Mouse (Mus musculus) brown adipose tissue, adult 24 weeks (tissue): Measurements from ENCODE around the gene Olfml2a. TPM values are rescaled to one million over a fixed set of nuclear protein-coding genes. Genes with fewer than 3 reads are reported as not detected.
A peak's percentile ranks its signal among the peaks of the same experiment; 100 is the strongest.

Experiments used
- H3K27ac ChIP-seq: fragments of 200-500 bp; replicated peaks from 2 replicates; pipeline ENCODE4 v1.5.1; 2012; ENCODE audit warnings: low read depth, mild to moderate bottlenecking, low read length
- H3K4me1 ChIP-seq: fragments of 200-500 bp; 2 replicates; pipeline ENCODE4 v1.6.1; 2012; ENCODE audit warnings: low read length, mixed read lengths; ENCODE audit not compliant: control insufficient read depth, insufficient read depth, insufficient read length
- H3K4me3 ChIP-seq: fragments of 200-500 bp; 2 replicates; pipeline ENCODE4 v1.5.1; 2012; ENCODE audit warnings: low read depth, mild to moderate bottlenecking, low read length, moderate library complexity; ENCODE audit not compliant: insufficient read depth
- polyA plus RNA-seq: library from polyadenylated mRNA; stranded (reverse); fragments of >200 nt; gene quantifications from 2 replicates; pipeline ENCODE4 v1.2.4, GENCODE M21; 2012; ENCODE audit not compliant: missing spikeins, insufficient read depth, insufficient read length

Gene Olfml2a
- polyA plus RNA-seq, 1 experiment: 4.9 TPM

DNA sequence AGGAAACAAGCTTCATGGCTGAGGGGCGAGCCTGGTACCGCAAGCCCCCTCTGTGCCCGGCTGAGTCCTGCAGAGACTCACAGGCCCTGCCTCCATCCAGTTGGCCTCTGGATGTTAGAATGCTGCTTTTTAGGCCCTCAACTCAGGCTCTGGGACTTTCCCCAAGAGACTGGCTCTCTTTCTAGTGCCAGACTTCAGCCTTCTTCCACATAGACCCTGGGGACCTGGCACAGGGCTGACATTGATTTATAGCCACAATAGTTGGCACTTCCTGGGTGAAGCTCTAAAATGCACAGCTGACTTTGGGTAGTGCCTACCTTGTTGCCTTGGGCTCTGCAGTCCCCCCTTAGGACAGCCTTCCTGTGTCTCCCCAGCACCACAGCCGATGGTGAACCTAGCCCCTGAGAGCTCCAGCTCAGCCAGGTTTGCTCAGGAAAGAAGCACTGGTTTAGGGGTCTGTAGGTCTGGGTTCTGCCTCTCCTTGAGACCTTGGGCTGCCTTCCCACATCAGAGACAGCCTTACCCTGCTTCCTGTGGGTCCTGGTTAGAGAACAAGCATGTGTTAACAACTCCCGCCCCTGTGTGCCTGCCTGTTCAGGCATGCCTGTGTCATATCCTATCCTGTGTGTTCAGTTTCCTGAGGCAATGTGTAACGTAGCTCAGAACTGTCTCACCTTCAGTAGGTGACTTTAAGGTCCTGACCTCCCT, 56.2 kb downstream of the Olfml2a start:
- Histone ChIP-seq H3K4me3 (no peak overlapping the region), H3K4me1 (peaks cover 12% of the 10 kb centered on the region), H3K27ac (no peak overlapping the region)

DNA sequence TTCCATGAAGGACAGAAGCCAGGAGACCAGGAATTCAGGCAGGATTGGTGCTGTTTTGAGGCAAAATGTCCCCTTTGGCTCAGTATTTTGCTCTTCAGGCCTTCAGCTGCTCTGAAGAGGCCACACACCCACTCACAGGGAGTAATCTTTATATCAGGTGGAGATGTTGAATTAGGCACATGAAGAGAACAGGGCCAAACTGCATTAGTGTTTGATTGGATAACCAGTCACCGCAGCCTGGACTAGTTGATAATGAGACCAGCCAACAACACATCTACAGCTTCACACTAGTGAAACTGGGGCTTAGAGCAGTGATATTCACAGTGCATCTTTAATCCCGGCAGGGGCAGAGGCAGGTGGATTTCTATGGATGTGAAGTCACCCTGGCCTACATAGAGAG, 57.2 kb downstream of the Olfml2a start:
- peaks cover 12% of the 10 kb centered on the region for H3K4me1 ChIP-seq
- H3K4me3 ChIP-seq: no peak overlapping the region
- no peak overlapping the region for H3K27ac ChIP-seq

DNA sequence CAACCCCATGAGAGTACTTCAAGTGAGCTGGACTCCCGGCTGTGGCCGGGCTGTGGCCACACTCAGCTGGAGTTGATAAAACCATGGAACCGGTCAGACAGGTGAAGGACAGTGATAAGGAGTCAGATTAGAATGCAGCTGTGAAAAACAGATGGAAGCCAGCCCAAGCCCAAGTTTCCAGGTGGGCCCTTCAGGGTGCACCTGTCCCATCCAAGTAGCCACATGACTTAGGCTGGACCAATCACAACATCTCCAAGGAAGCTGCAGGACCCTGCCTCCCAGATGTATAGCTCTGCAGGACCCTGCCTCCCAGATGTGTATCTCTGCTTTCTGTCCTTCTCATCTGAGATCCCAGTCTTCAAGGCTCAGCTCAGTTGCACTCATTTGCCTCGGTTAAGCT, 60.2 kb downstream of the Olfml2a start:
- H3K4me1 ChIP-seq: peaks cover 8% of the 10 kb centered on the region
- no peak overlapping the region for H3K4me3 ChIP-seq
- H3K27ac ChIP-seq: no peak overlapping the region

DNA sequence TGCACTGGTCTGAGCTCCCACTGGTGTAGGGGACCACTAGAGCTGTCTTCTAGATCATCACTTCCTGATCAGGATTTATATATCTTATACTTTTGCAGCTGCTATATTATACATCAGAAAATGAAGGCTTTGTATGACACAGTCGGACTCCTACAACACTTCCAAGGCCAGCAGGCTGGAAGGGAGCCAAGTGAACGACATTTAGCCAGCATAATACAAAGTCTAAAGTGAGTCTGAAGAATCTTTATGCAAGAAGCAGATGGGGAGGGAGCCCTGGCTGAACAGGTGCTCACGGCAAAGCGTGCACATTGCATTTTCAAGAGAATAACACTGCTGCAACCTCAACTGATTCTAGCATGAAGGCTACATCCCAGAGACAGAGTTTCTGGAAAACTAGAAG, 60.7 kb downstream of the Olfml2a start:
- Histone ChIP-seq H3K4me3 (no peak overlapping the region), H3K4me1 (peaks cover 6% of the 10 kb centered on the region), H3K27ac (no peak overlapping the region)

DNA sequence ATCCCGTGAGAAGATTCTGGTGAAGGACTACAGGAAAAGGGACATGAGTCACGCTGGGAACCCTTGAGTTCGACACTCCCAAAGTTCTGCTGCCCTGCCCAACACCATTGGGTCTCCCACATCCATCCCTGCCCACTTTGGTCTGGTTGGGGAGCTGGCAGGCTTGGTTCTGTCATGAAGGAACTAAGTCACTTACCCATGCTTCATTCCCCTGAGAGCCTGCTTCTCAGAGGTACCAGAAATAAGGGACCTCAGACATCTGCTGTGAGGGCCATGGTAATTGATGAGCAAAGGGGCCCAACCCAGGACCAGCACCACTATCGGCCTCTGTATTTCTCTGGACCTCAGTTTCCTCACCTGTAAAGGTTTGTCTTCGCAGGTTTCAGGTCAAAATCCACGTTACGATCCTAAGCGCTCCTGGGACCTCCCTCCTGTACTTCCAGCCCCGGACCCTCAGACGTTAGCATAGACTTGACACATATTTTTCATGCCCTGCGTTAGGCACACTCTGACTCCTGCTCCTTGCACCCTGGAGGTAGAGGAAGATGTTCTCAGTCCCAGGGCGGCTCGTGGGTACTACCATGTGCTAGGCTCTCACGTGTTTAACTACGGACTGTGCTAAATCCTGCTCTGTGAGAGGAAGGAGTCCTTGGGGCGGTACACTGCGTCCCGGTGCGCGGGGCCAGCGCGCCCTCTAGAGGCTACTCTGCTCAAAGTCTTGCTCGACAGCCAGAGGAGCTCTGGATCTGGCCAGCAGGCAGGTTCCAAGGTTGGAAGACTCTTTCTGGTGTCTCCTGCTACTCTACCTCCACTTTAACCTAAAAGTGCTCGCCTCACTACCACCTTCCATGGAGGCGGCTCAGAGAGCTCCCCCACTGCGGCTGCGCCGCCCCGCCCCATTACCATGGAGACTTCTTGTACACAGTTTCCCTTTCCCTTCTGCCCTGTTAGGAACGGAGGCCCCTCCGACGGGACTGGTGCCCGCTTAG, 65.9 kb downstream of the Olfml2a start, which contains the start of gene Wdr38:
Gene Wdr38 (plus strand): TSS at position 91 of the 989 bp plus-strand sequence.
- peak within 1 kb of the TSS; percentile 30; the same call in 1 of the 2 replicates for H3K27ac ChIP-seq
- H3K4me3 ChIP-seq: peak within 1 kb of the TSS; percentile 65
- no peaks in the 10 kb centered on the region for H3K4me1 ChIP-seq

DNA sequence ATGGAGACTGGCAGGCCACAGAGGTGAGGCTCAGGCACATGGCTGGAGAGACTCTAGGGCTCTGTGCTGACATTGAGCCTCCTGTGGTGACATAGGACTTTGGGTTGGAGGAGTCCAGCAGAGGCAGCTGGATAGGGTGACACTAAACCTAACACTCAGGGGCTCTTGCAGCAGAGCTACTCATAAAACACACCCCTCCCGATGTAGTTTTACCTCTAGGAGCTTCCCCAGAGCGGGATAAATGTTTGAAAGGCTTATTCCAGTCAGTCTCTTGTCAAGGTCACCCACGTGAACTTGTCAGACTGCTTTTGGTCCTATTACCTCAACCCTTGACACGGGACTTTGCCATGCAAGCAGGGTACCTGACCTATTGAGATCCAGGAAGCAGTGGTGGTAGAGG, 67.6 kb downstream of the Olfml2a start:
- Histone ChIP-seq H3K4me1 (0 out of 2 replicates have a peak, but pooled peaks cover 4% of the 10 kb centered on the region), H3K27ac (no peak overlapping the region), H3K4me3 (no peak overlapping the region)

DNA sequence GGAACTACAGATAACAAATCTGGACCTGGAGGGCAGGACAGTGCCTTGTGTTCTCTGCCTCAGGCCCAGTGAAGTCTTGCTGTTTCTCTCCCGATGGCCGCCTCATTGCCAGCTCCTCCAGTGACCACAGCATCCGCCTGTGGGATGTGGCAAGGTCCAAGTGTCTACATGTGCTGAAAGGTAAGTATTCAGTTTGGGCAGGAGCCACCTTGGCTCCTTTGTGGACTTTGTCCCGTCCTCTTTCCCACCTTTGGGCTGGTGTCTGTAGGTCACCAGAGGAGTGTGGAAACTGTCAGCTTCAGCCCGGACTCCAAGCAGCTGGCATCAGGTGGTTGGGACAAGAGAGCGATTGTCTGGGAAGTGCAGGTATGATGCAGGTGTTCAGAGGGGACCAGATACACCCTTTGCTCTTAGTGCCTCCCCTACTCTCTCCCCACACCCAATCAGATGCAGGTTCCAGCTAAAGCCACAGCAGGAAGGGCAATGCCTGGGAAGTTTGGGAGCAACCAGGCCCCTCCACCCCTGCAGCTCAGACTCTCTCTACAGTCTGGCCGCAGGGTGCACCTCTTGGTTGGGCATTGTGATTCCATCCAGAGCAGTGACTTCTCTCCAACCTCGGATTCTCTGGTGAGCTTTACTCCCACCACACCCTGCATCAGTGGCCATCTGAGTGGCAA, 68.3 kb downstream of the Olfml2a start:
- Histone ChIP-seq H3K27ac (no peak overlapping the region), H3K4me1 (0 out of 2 replicates have a peak, but pooled peaks cover 4% of the 10 kb centered on the region), H3K4me3 (no peak overlapping the region)

DNA sequence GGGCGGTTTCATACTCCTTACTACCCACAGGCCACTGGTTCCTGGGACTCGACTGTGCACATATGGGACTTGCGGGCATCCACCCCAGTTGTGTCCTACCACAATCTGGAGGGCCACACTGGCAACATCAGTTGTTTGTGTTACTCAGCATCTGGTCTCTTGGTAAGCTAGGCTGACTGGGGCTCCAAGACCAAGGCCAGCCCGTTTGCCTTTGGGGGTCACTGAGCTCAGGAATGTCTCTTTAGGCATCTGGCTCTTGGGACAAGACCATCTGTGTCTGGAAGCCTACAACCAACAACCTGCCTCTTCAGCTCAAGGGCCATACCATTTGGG, 68.8 kb downstream of the Olfml2a start:
- Histone ChIP-seq H3K4me3 (no peak overlapping the region), H3K27ac (no peak overlapping the region), H3K4me1 (0 out of 2 replicates have a peak, but pooled peaks cover 4% of the 10 kb centered on the region)

DNA sequence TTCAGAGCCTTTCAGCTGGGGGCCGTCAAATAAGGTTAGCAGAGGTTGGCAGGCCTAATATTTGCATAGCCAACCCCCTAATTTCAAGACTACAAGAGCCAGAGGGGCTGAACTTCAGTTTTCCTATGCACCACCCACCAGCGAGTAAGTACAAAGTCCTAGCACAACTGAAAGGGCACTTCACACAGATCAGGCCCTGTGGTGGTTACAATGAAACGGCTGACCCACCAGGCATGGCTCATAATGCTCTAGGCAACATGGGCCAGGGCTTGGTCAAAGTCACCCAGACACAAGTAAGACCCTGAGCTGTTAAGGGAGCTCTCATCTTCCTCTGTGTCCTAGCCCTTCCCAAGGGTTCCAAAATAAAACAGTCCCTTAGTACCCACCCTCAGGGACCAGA, 70.1 kb downstream of the Olfml2a start:
- H3K4me3 ChIP-seq: no peak overlapping the region
- no peak overlapping the region for H3K27ac ChIP-seq
- peaks cover 9% of the 10 kb centered on the region; the same call in 1 of the 2 replicates for H3K4me1 ChIP-seq

DNA sequence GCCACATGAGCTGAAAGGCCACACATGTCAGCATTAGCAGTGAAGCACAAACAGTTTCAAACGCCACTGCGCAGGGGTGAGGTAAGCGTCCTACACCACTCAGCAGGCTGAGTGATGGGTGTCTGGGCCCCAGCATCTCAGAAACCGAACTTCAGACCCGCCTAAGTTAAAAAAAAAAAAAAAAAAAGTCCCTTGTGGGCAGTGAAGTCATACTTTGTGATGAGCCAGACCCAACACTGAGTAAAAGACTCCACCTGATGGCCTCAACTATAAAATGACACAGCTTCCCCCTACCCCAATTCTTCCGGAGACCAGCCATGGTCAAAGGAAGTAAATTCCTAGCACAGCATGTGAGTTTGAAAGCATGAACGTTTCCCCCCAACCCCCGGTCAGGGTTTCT, 71.3 kb downstream of the Olfml2a start:
- H3K4me3 ChIP-seq: no peak overlapping the region
- H3K4me1 ChIP-seq: peaks cover 9% of the 10 kb centered on the region; the same call in 1 of the 2 replicates
- no peak overlapping the region for H3K27ac ChIP-seq

DNA sequence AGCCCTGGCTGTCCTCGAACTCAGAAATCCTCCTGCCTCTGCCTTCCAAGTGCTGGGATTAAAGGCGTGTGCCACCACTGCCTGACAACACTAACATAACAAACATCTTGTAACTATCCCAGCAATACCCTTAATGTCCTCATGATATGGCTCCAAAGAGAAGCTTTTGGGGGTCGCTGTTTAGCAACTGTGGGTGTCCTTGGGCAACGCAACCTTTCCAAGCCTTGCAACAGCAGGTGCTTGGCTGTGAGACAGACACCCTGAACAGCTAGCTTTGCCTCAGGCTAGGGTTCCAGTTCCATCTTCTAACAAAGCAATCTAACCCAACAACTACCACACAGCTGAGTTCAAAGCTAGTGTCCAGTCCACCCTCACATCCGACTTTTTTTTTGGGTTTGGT, 71.7 kb downstream of the Olfml2a start:
- peaks cover 9% of the 10 kb centered on the region; the same call in 1 of the 2 replicates for H3K4me1 ChIP-seq
- peak overlapping the region; percentile 63; the same call in 1 of the 2 replicates for H3K4me3 ChIP-seq
- H3K27ac ChIP-seq: no peak overlapping the region

DNA sequence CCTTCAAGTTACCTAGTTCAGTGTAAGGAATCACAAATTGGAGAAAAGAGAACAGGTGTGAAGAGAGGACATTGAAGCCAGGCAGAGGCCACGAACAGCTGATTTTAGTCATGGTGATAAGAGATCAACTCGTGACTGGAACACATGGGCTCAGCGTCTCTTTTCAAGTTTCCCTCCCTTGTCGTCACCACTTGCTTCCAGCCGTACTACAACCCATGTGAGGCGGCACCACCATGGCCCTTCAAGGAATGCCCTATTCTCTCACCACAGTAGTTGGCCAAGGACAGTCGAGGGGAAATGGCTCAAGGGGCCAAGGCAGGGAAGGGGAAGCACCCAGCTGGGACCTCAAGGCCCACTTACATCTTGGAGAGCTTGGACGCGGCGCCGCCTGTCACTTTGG, 72.6 kb downstream of the Olfml2a start:
- Histone ChIP-seq H3K4me3 (peak overlapping the region; percentile 63), H3K27ac (peak overlapping the region; percentile 42), H3K4me1 (peaks cover 13% of the 10 kb centered on the region; the same call in 1 of the 2 replicates)

DNA sequence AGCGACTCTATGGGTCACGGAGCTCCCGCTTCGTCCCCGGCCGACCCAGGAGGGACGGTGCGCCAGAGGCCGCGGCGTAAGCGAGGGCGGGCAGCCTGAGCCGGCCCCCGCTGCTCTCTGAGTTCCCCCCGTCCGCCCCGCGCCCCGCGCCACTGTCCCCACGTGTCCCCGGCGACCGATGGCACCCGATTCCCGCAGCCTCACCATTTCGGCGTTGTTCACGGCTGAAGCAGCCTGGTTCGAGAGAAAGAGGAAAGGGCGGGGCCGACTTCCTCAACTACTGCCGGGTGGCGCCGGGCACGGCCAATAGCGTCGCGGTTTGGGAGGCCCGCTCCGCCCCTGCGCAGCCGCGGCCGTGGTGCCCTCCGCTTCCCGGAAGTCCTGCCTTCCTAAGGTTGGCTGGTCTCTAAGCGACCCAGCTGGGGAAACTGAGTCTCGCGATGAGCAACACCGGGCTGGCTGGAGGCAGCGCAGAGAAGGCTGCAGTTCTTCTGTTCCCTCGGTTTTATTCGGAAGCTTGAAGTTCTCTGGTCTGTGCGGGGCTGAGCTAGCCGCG, 73.2 kb downstream of the Olfml2a start, which contains the start of gene Arpc5l:
Gene Arpc5l (plus strand): TSS at position 469 of the 556 bp plus-strand sequence.
- H3K4me1 ChIP-seq: peaks cover 17% of the 10 kb centered on the region
- H3K4me3 ChIP-seq: peak within 1 kb of the TSS; percentile 89
- H3K27ac ChIP-seq: peak within 1 kb of the TSS; percentile 58

DNA sequence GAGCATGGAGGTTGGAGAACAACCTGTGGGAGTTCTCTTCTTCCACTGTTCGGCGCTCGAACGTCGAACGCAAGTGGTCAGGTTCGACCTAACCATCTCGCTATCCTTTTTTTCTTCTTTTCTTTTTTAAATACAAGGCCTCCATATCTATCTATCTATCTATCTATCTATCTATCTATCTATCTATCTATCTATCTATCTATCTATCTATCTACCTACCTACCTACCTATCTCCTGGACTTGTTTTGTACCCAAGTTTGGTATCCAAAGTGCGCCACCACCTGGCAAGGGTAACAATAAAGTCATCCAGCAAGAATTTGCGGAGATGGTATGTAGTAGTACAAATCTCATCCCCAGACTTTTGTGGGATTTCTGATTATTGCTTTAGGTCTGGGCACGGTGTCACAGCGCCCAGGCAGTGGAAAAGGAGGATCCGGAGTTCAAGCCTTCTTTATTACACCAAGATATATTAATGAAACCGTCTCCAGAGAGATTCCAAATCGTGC, 73.8 kb downstream of the Olfml2a start, which contains the start of gene Rpl35:
Gene Rpl35 (minus strand): TSS at position 51 of the 506 bp plus-strand sequence.
- Histone ChIP-seq H3K4me1 (peaks cover 18% of the 10 kb centered on the region), H3K4me3 (peak within 1 kb of the TSS; percentile 89)

More for the DNA sequence above, 73.8 kb downstream of the Olfml2a start, which contains the start of gene Rpl35:
- H3K27ac ChIP-seq: peak within 1 kb of the TSS; percentile 58
